Mouse (Mus musculus): ENCODE results near the gene Prrt1.

Prrt1 gene

DNA sequence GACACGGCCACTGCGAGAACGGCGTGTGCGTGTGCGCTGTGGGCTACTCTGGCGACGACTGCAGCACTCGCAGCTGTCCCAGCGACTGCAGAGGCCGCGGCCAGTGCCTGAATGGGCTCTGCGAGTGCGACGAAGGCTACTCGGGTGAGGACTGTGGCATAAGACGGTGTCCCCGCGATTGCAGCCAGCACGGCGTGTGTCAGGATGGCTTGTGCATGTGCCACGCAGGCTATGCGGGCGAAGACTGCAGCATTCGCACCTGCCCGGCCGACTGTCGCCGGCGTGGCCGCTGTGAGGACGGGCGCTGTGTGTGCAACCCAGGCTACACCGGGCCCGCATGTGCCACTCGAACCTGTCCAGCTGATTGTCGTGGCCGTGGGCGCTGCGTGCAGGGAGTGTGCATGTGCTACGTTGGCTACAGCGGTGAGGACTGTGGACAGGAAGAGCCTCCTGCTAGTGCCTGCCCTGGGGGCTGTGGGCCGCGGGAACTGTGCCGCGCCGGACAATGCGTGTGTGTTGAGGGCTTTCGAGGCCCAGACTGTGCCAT lies 43.0 kb downstream of the Prrt1 start:
- no peak for DNase-seq (ENCODE audit: low spot score)

DNA sequence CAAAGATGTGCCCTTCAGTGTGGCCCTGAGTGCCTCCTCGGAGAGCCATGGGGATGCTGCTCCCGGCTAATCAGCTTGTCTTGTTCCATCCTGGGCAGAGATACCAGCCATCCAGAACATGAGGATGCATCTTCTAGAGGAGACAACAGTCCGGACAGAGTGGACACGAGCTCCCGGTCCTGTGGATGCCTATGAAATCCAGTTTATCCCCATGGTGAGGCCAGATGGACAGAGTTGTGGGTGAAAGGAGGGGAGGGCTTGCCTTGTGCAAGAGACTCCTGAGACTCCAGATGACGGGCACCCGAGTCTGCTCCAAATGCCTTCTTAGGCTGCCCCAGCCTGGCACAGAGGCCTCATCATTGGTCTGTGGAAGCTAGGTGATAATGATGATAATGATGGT lies 43.8 kb downstream of the Prrt1 start:
- DNase-seq (ENCODE audit: low spot score) = no peak

DNA sequence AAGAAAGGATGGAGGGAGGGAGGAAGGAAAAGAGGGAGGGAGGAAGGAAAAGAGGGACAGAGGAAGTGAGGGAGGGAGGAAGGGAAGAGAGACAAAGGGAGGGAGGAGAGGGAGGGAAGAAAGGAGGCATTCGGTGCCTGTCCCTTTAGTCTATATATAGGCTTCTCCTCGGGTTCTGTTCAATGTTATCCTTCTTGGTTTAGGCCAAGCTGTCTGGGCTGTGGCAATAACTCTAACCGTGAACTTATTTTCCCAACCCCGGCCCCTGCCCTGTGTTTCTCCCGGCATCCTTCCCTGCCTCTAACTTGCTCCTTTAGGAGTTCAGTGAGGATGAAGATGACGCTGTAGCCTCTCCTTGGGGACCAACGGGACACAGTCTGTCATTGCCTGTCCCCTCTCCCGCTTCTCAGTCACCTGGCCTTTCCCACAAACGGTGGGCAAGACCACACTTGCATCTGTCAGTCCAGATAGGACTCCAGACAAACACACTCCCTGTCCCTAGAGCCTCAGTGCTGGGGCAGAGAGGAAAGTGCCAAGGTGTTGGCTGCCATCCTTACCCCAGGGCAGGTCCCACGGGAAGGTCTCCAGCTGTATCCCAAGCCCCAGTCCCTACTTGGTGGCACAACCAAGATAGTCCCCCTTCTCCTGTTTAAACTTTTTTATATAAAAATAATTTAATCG lies 45.3 kb downstream of the Prrt1 start:
- DNase-seq (ENCODE audit: low spot score) = no peak

DNA sequence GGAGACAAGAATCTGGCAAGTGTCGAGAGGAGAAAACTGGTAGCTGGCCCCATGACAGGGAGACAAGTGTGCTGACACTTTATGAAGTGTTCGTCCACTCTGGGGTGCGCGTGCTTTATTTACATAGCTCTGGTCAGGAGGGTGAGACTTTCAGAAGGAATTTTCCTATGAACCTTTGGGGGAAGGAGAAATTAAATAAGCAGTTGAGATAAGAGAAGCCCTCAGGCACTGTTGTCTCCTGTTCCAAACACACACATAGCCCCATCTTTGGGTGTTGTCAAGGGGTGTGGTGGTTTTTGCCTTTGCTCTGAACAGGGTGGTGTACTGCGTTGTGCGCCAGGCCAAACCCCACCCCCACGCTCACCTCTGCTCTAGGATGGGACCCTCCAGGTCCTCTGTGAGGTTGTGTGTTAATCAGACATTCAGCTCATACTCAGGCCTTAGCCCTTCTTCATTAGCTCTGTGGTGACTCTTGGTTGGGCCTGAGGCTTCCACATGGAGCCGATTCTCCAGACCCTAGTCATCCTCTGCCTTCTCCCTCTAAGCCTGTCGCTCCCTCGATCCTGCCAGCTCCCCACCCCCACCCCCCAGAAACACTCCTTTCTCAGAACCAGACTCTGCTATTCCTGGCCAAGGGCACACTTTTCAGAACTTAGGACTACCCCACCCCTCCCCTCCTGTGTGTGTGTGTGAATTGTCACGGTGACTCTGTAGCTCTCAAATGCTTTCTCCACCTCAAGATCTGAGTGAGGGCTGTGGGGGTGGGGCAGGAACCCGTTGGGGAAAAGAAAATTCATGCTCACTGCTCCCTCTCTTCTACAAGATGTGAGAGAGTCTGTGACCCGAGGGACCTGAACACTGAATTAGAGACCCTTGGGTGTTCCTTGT lies 46.1 kb downstream of the Prrt1 start:
- no peak for DNase-seq (ENCODE audit: low spot score)

DNA sequence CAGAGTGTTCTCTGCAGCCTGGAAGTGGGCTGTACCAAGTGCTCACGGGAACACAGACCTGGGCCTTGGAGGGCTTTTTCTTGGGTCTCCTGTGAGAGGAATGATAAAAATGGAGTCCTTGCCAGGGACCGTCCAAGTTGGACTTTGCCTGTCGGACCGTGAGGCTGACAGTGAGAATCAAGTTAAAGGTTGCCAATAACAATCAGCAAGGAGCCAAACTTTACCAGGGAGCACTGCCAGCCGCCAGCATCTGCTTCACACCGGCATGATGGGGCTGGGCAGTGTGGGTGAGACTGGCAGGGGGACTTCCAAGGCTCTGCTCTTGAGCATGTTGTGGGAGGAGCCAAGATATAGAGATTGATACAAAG lies 46.7 kb downstream of the Prrt1 start:
- no peak for DNase-seq (ENCODE audit: low spot score)

DNA sequence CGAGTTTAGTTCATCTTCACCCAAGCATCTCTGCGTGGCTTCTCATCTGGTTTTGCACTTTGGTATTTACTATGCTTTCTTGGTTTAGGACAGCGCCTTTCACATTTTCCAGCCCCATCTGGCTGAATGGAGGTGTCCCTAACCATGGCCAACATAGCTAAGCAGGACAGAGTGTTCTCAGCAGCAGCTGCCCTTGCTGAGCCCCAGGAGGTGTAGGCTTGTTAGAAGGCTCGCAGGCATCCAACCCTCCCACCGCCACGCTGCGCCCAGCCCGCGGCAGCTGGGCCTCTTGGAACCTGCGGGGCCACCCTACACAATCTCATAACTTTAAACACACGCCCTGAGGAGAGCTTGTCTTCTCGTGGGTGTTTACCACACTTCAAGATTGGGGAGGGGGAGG lies 47.3 kb downstream of the Prrt1 start:
- no peak for DNase-seq (ENCODE audit: low spot score)

DNA sequence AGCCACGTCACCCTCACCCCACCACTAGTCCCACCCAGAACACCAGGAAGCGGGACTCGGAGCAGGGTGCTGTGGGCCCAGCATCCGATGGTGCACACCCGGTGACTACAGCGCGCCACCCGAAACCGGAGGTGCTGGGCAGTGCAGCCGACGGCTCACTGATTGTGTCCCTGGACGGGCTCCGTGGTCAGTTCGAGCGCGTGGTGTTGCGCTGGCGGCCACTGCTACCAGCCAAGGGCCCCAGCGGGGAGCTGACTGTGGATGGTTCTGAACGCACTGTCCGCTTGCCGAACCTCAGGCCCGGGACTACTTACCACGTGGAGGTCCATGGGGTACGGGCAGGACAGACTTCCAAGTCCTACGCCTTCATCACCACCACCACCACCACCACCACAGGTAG lies 50.9 kb downstream of the Prrt1 start:
- DNase-seq (ENCODE audit: low spot score) = no peak

DNA sequence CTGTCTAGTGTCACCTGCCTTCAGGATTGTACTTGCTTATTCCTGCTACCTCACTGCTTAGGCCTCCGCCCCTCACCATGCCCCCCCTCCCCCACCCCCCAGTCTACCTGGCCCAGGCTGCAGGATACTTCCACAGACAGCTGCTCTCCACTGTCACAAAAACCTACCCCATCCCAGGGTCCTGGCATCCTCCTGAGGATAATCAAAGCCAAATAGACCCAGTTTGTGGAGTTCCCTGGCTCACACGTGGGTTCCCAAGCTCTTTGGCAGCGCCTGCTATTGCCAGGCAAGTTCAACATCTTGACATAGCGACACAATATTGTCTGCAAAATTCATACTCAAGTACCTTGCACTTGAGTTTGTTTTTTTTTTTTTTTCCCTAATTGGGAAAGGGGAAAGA lies 51.3 kb downstream of the Prrt1 start:
- DNase-seq (ENCODE audit: low spot score) = no peak

DNA sequence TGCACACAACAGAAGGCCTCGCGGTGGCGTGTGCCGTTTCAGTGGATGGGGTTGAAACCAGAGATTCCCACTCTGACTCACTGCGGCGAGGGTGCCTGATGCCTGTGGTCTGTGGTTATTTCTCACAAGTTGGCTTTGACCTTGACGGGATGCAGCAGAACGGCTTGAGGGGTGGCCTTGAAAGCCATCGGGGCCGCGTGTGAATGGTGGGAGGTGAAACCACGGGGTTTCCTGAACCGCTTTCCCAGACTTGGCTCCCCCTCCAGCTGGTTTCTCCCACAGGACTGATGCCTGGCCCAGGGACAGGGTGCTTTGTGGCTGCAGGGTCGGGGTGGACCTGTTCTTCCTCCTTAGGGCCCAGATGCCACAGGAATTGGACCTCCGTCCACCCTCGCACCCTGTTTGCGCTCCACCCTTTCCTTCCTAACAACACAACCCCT lies 51.8 kb downstream of the Prrt1 start:
- DNase-seq (ENCODE audit: low spot score) = no peak

DNA sequence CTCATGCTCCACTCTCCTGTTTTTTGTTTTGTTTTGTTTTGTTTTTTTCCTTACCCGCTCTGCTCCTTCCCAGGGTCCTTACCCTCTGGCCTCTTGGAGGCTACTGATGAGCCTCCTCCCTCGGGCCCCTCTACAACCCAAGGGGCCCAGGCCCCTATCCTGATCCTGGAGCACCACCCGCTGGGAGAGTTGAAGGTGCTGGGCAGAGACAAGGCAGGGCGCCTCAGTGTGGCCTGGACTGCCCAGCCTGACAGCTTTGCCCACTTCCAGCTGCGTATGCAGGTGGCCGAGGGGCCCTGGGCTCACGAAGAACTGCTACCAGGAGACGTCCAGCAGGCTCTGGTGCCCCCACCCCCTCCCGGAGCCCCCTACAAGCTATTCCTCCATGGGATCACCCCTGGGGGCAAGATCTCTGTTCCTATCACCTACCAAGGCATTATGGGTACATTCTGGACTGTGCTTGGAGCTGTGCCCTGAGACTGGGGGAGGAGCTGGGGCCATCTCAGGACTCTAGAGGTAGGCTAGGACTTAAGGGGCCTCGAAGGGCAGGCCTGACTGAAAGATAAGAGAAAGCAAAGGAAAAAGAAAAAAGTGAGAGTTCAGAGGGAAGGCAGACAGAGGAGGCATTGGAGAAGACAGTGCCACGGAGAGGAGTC lies 52.7 kb downstream of the Prrt1 start:
- no peak for DNase-seq (ENCODE audit: low spot score)
